Mouse (Mus musculus) heart, postnatal 36 days (tissue): Measurements from ENCODE around the gene Adcy7. TPM values are rescaled to one million over a fixed set of nuclear protein-coding genes. Genes with fewer than 3 reads are reported as not detected.
A peak's percentile ranks its signal among the peaks of the same experiment; 100 is the strongest.

Experiments
- DNase-seq, 2 experiments: peaks; one replicate each; pipeline ENCODE4 v3.0.0; 2021 to 2022
- intact Hi-C: fragments of 180-260 bp; cut with DNase I; formaldehyde crosslinking; loops from one replicate; pipeline ENCODE4 v1.15.1; 2025
- total RNA-seq, 2 experiments: library from RNA; stranded (reverse); gene quantifications; 2 replicates each; pipeline ENCODE4 v1.2.3; 2021

The Adcy7 gene
- total RNA-seq, 2 experiments from 2014 or later = 5.0 to 7.4 TPM

- intact Hi-C loops = no loop called here
- no peak for DNase-seq
Measured at GRCm38 (mm10) chr8:88324760-88325159, 52.6 kb downstream of the Adcy7 start.

- DNase-seq = no peak
- intact Hi-C loops = no loop called here
Measured at GRCm38 (mm10) chr8:88325251-88325650, 53.0 kb downstream of the Adcy7 start.

GRCm38 (mm10) chr8:88325795-88326194 is 53.6 kb downstream of the Adcy7 start:
- DNase-seq = no peak
- intact Hi-C loops = no loop called here

GRCm38 (mm10) chr8:88326328-88326727 is 54.1 kb downstream of the Adcy7 start:
- intact Hi-C loops = no loop called here
- DNase-seq = no peak

GRCm38 (mm10) chr8:88328689-88329088 is 56.5 kb downstream of the Adcy7 start:
- DNase-seq = no peak

GRCm38 (mm10) chr8:88330816-88331215 is 58.6 kb downstream of the Adcy7 start:
- no peak for DNase-seq
- intact Hi-C loops = no loop called here

More at GRCm38 (mm10) chr8:88328689-88329088, 56.5 kb downstream of the Adcy7 start:
- intact Hi-C loops = no loop called here

GRCm38 (mm10) chr8:88334384-88334783 is 62.2 kb downstream of the Adcy7 start:
- no peak for DNase-seq
- intact Hi-C loops = no loop called here

GRCm38 (mm10) chr8:88334975-88335374 is 62.8 kb downstream of the Adcy7 start:
- intact Hi-C loops = no loop called here
- no peak for DNase-seq

- intact Hi-C loops = no loop called here
- no peak for DNase-seq
Measured at GRCm38 (mm10) chr8:88339221-88339620, 67.0 kb downstream of the Adcy7 start.

GRCm38 (mm10) chr8:88339887-88340695 is 67.9 kb downstream of the Adcy7 start:
- intact Hi-C loops = no loop called here
- DNase-seq = no peak

- intact Hi-C loops = no loop called here
- no peak for DNase-seq
Measured at GRCm38 (mm10) chr8:88342026-88342425, 69.8 kb downstream of the Adcy7 start.

GRCm38 (mm10) chr8:88349046-88349445 is 76.8 kb downstream of the Adcy7 start:
- intact Hi-C loops = no loop called here

GRCm38 (mm10) chr8:88357226-88357933 is 85.2 kb downstream of the Adcy7 start:
- intact Hi-C loops = loop anchor here (5.0 kb wide), 1 partner anchor 155 kb away; no protein-coding TSS in a partner anchor
- no peak for DNase-seq

More at GRCm38 (mm10) chr8:88349046-88349445, 76.8 kb downstream of the Adcy7 start:
- DNase-seq = no peak

GRCm38 (mm10) chr8:88357946-88358345 is 85.7 kb downstream of the Adcy7 start:
- intact Hi-C loops = loop anchor here (2.0 to 5.0 kb wide), 2 partner anchors 85 to 156 kb away; partner anchors contain the start of gene Adcy7
- DNase-seq = no peak

- intact Hi-C loops = loop anchor here (2.0 to 5.0 kb wide), 3 partner anchors 87 to 162 kb away; partner anchors contain the start of genes Adcy7 and Nkd1
- DNase-seq = no peak
Measured at GRCm38 (mm10) chr8:88359959-88360358, 87.8 kb downstream of the Adcy7 start.

GRCm38 (mm10) chr8:88361044-88361707 is 89.0 kb downstream of the Adcy7 start:
- intact Hi-C loops = loop anchor here (5.0 kb wide), 1 partner anchor 161 kb away; the partner anchor contains the start of gene Nkd1
- DNase-seq = no peak

GRCm38 (mm10) chr8:88361708-88362428 is 89.7 kb downstream of the Adcy7 start, which contains the start of gene Brd7:
Gene Brd7 (minus strand): TSS chr8:88362194.
- intact Hi-C loops = loop anchor here (2.0 to 5.0 kb wide), 3 partner anchors 160 to 335 kb away; partner anchors contain the start of genes Cyld and Nkd1
- peak; percentile 94 to 95 for DNase-seq

GRCm38 (mm10) chr8:88362446-88363150 is 90.4 kb downstream of the Adcy7 start:
- peak in 1 of 2 experiments; percentile 28 for DNase-seq
- intact Hi-C loops = loop anchor here (2.0 to 5.0 kb wide), 3 partner anchors 160 to 334 kb away; partner anchors contain the start of genes Cyld and Nkd1

GRCm38 (mm10) chr8:88369221-88369620 is 97.0 kb downstream of the Adcy7 start:
- intact Hi-C loops = no loop called here
- DNase-seq = no peak
